ENCODE assay signal across 8 mouse cellular contexts in genomic region chr4:129513891-129514290, GRCm38 (mm10). TPM values are rescaled to one million over a fixed set of nuclear protein-coding genes. Genes with fewer than 3 reads are reported as not detected.
A peak's percentile ranks its signal among the peaks of the same experiment; 100 is the strongest.
DNase-seq lines count a peak whose midpoint lies in the region; ATAC-seq and TF ChIP-seq lines count a peak whose summit lies in the region.
"Had no signal": no experiment of that assay in that cellular context is flagged by ENCODE, and none has a peak within 500 bp of the region (broad histone marks: within the 10 kb centered on the region; RNA-seq: fewer than 3 reads in every experiment).

No protein-coding gene starts in this region.

- H3K27me3 ChIP-seq in embryonic facial prominence, embryonic 12.5 days, result no peaks in the 10 kb centered on the region
- H3K27me3 ChIP-seq in hindbrain, postnatal 0 days (ENCODE audit: insufficient read depth, low read length), result no peaks in the 10 kb centered on the region
- no peaks in the 10 kb centered on the region for H3K27me3 ChIP-seq in neural tube, embryonic 13.5 days

- peaks cover 35% of the 10 kb centered on the region for H3K36me3 ChIP-seq in embryonic facial prominence, embryonic 12.5 days
- peaks cover 20% of the 10 kb centered on the region for H3K36me3 ChIP-seq in hindbrain, postnatal 0 days (ENCODE audit: insufficient read depth, low read length)
- peaks cover 41% of the 10 kb centered on the region for H3K36me3 ChIP-seq in neural tube, embryonic 13.5 days

- TF ChIP-seq CTCF in lung, adult 2 months (IDR thresholded peaks at IDR 0.05; ENCODE audit: insufficient read depth, low read length), result no peak
- TF ChIP-seq CTCF in hindbrain, postnatal 0 days (IDR thresholded peaks at IDR 0.05; ENCODE audit: low read depth), result no peak

- H3K9me3 ChIP-seq in embryonic facial prominence, embryonic 12.5 days, result no peaks in the 10 kb centered on the region
- no peaks in the 10 kb centered on the region for H3K9me3 ChIP-seq in hindbrain, postnatal 0 days (ENCODE audit: low read length)
- no peaks in the 10 kb centered on the region for H3K9me3 ChIP-seq in neural tube, embryonic 13.5 days

- WGBS in lung, adult 2 months, result under 1% methylated on average over 37 of the region's 57 CpGs
- under 1% methylated on average over 37 of the region's 57 CpGs for WGBS in embryonic facial prominence, embryonic 12.5 days
- 1% methylated on average over 14 of the region's 57 CpGs for WGBS in hindbrain, postnatal 0 days
- WGBS in neural tube, embryonic 13.5 days, result under 1% methylated on average over 41 of the region's 57 CpGs

- H3K9ac ChIP-seq in embryonic facial prominence, embryonic 12.5 days, result peak overlapping the region; percentile 100
- H3K9ac ChIP-seq in hindbrain, postnatal 0 days (replicated peaks; ENCODE audit: low read length), result peak overlapping the region; percentile 100
- peak overlapping the region; percentile 100 for H3K9ac ChIP-seq in neural tube, embryonic 13.5 days

- peak overlapping the region; percentile 92 for H3K4me2 ChIP-seq in embryonic facial prominence, embryonic 12.5 days (replicated peaks)
- H3K4me2 ChIP-seq in hindbrain, postnatal 0 days (ENCODE audit: low read depth, low read length), result peak overlapping the region; percentile 61
- H3K4me2 ChIP-seq in neural tube, embryonic 13.5 days, result peak overlapping the region; percentile 91

- no peak for TF ChIP-seq POLR2A in lung, adult 2 months (IDR thresholded peaks at IDR 0.05; ENCODE audit: borderline replicate concordance, extremely low read depth, low read depth, low read length)

- ATAC-seq in embryonic facial prominence, embryonic 12.5 days (ENCODE audit: insufficient number of reproducible peaks, insufficient read depth, low FRiP score, low TSS enrichment), result 0 out of 2 replicates have a peak, but pooled peaks have one; percentile 6
- peak; percentile 13 for ATAC-seq in hindbrain, postnatal 0 days
- ATAC-seq in neural tube, embryonic 13.5 days (ENCODE audit: low read depth), result peak; percentile 16

- H3K4me1 ChIP-seq in lung, adult 2 months (ENCODE audit: control insufficient read depth, insufficient read depth, low read length), result peaks cover 7% of the 10 kb centered on the region; the same call in 1 of the 2 replicates
- H3K4me1 ChIP-seq in embryonic facial prominence, embryonic 12.5 days, result peaks cover 45% of the 10 kb centered on the region
- H3K4me1 ChIP-seq in hindbrain, postnatal 0 days (ENCODE audit: insufficient read depth, low read length), result peaks cover 10% of the 10 kb centered on the region; the same call in 1 of the 2 replicates
- peaks cover 62% of the 10 kb centered on the region for H3K4me1 ChIP-seq in neural tube, embryonic 13.5 days (replicated peaks)

- H3K27ac ChIP-seq in embryonic facial prominence, embryonic 12.5 days, result peak overlapping the region; percentile 98
- peak overlapping the region; percentile 98 for H3K27ac ChIP-seq in hindbrain, postnatal 0 days
- peak overlapping the region; percentile 99 for H3K27ac ChIP-seq in neural tube, embryonic 13.5 days (replicated peaks)
- H3K27ac ChIP-seq: macrophage had no signal

- peak overlapping the region; percentile 77 for H3K4me3 ChIP-seq in lung, adult 2 months (replicated peaks; ENCODE audit: extremely low read depth, low read depth, low read length)
- H3K4me3 ChIP-seq in embryonic facial prominence, embryonic 12.5 days, result peak overlapping the region; percentile 99
- peak overlapping the region; percentile 100 for H3K4me3 ChIP-seq in hindbrain, postnatal 0 days (ENCODE audit: low read length)
- peak overlapping the region; percentile 100 for H3K4me3 ChIP-seq in neural tube, embryonic 13.5 days

- no peak for DNase-seq in lung, adult 2 months
- no peak for DNase-seq in lung, postnatal 36 days
- peak; percentile 62 for DNase-seq in hindbrain, postnatal 0 days (ENCODE audit: low spot score)
- no peak for DNase-seq in layer of hippocampus, postnatal 25 days (ENCODE audit: extremely low spot score in 1 of 2, low spot score in 1 of 2)
- DNase-seq in natural killer cell, adult 2 months (ENCODE audit: low spot score in 2 of 2), result no peak

RNA-seq across cellular contexts. Expression of gene Marcksl1, which starts 0.5 kb away (rescaled TPM):
- polyA plus RNA-seq in lung, adult 2 months (2012; rRNA removed), result 16.6 and 18.6 TPM in 2 replicates
- 1,543 and 1,552 TPM in 2 replicates for polyA plus RNA-seq in embryonic facial prominence, embryonic 12.5 days (2016; fragmentation: Nextera tagmentation; extraction: Ambion mirVana)
- 1,438 and 1,538 TPM in 2 replicates for total RNA-seq in hindbrain, postnatal 0 days (2014; rRNA removed)
- 1,583 and 1,620 TPM in 2 replicates for polyA plus RNA-seq in hindbrain, postnatal 0 days (2015; fragmentation: Nextera tagmentation; extraction: Ambion mirVana)
- 1,745 and 1,831 TPM in 2 replicates for polyA plus RNA-seq in neural tube, embryonic 13.5 days (2015; fragmentation: Nextera tagmentation; extraction: Ambion mirVana)
- total RNA-seq in layer of hippocampus, postnatal 25 days (2021), result 100 to 1,000 TPM; 170 to 171 TPM

RNA-seq across cellular contexts. Expression of gene Fam229a, which starts 22.9 kb away (rescaled TPM):
- polyA plus RNA-seq in lung, adult 2 months (2012; rRNA removed), result 0.80 and 1.1 TPM in 2 replicates
- polyA plus RNA-seq in embryonic facial prominence, embryonic 12.5 days (2016; fragmentation: Nextera tagmentation; extraction: Ambion mirVana), result 0.32 TPM in 1 of 2 replicates, not detected in the other
- total RNA-seq in hindbrain, postnatal 0 days (2014; rRNA removed), result 3.9 TPM in 1 of 2 replicates, not detected in the other
- polyA plus RNA-seq in hindbrain, postnatal 0 days (2015; fragmentation: Nextera tagmentation; extraction: Ambion mirVana), result 3.0 and 3.1 TPM in 2 replicates
- not detected in 2 replicates for polyA plus RNA-seq in neural tube, embryonic 13.5 days (2015; fragmentation: Nextera tagmentation; extraction: Ambion mirVana)
- total RNA-seq in layer of hippocampus, postnatal 25 days (2021), result not detected
- polyA plus RNA-seq: macrophage had no signal

RNA-seq across cellular contexts. Expression of gene Tssk3, which starts 23.1 kb away (rescaled TPM):
- 0.12 TPM in 1 of 2 replicates, not detected in the other for polyA plus RNA-seq in lung, adult 2 months (2012; rRNA removed)
- not detected in 2 replicates for polyA plus RNA-seq in embryonic facial prominence, embryonic 12.5 days (2016; fragmentation: Nextera tagmentation; extraction: Ambion mirVana)
- total RNA-seq in hindbrain, postnatal 0 days (2014; rRNA removed), result not detected in 2 replicates
- polyA plus RNA-seq in hindbrain, postnatal 0 days (2015; fragmentation: Nextera tagmentation; extraction: Ambion mirVana), result 1.1 and 1.3 TPM in 2 replicates
- polyA plus RNA-seq in neural tube, embryonic 13.5 days (2015; fragmentation: Nextera tagmentation; extraction: Ambion mirVana), result not detected in 2 replicates
- not detected for total RNA-seq in layer of hippocampus, postnatal 25 days (2021)
- polyA plus RNA-seq: macrophage had no signal

RNA-seq across cellular contexts. Expression of gene Hdac1, which starts 28.6 kb away (rescaled TPM):
- 35.3 and 64.8 TPM in 2 replicates for polyA plus RNA-seq in lung, adult 2 months (2012; rRNA removed)
- polyA plus RNA-seq in embryonic facial prominence, embryonic 12.5 days (2016; fragmentation: Nextera tagmentation; extraction: Ambion mirVana), result 246 and 251 TPM in 2 replicates
- total RNA-seq in hindbrain, postnatal 0 days (2014; rRNA removed), result 20.7 and 38.0 TPM in 2 replicates
- 56.6 and 62.1 TPM in 2 replicates for polyA plus RNA-seq in hindbrain, postnatal 0 days (2015; fragmentation: Nextera tagmentation; extraction: Ambion mirVana)
- 116 and 120 TPM in 2 replicates for polyA plus RNA-seq in neural tube, embryonic 13.5 days (2015; fragmentation: Nextera tagmentation; extraction: Ambion mirVana)
- 10 to 100 TPM; 37.0 to 48.7 TPM for total RNA-seq in layer of hippocampus, postnatal 25 days (2021)

RNA-seq across cellular contexts. Expression of gene Bsdc1, which starts 52.5 kb away (rescaled TPM):
- 18.9 and 28.4 TPM in 2 replicates for polyA plus RNA-seq in lung, adult 2 months (2012; rRNA removed)
- 28.5 and 29.2 TPM in 2 replicates for polyA plus RNA-seq in embryonic facial prominence, embryonic 12.5 days (2016; fragmentation: Nextera tagmentation; extraction: Ambion mirVana)
- total RNA-seq in hindbrain, postnatal 0 days (2014; rRNA removed), result 55.2 and 60.6 TPM in 2 replicates
- polyA plus RNA-seq in hindbrain, postnatal 0 days (2015; fragmentation: Nextera tagmentation; extraction: Ambion mirVana), result 25.3 and 27.1 TPM in 2 replicates
- polyA plus RNA-seq in neural tube, embryonic 13.5 days (2015; fragmentation: Nextera tagmentation; extraction: Ambion mirVana), result 34.8 and 38.1 TPM in 2 replicates
- total RNA-seq in layer of hippocampus, postnatal 25 days (2021), result 10 to 100 TPM; 55.4 to 57.7 TPM

Comparison
In these comparisons a context has a peak if more than half of its experiments do, and no peak if none do; other contexts are left out.
1. RNA of gene Marcksl1, which starts 0.5 kb away (polyA plus RNA-seq): 1,745 to 1,831 TPM in neural tube, embryonic 13.5 days, 1,583 to 1,620 TPM in hindbrain, postnatal 0 days and 1,543 to 1,552 TPM in embryonic facial prominence, embryonic 12.5 days; 16.6 to 18.6 TPM in lung, adult 2 months; every median in the first group is over 10 times any median in the second.
2. Peak in every context shown above with its lines, with median percentiles within 50 percentile points of each other: H3K4me3 ChIP-seq, ATAC-seq, H3K27ac ChIP-seq, H3K4me2 ChIP-seq and H3K9ac ChIP-seq.